In genomic region chr10:75853452-75853851, GRCm38 (mm10) we compare ENCODE assay signal across 8 mouse cellular contexts. TPM values are rescaled to one million over a fixed set of nuclear protein-coding genes. Genes with fewer than 3 reads are reported as not detected.
DNase-seq lines count a peak whose midpoint lies in the region; ATAC-seq and TF ChIP-seq lines count a peak whose summit lies in the region.

No protein-coding gene starts in this region.

- no peak for TF ChIP-seq POLR2A in kidney, adult 2 months (IDR thresholded peaks at IDR 0.05; ENCODE audit: low read depth, low read length)
- no peak for TF ChIP-seq POLR2A in limb, embryonic 14.5 days (IDR thresholded peaks at IDR 0.05; ENCODE audit: borderline replicate concordance, extremely low read depth, insufficient read depth, insufficient read length)

- ATAC-seq in common myeloid progenitor, adult 5-6 weeks (replicated peaks; ENCODE audit: low read depth, poor library complexity, severe bottlenecking): peak; percentile 76
- peak; percentile 42; the same call in 1 of the 2 replicates for ATAC-seq in limb, embryonic 14.5 days (ENCODE audit: low FRiP score, low read depth)
- peak; percentile 57 for ATAC-seq in midbrain, embryonic 15.5 days (replicated peaks)

- H3K4me3 ChIP-seq in kidney, adult 2 months (ENCODE audit: insufficient read depth, low read depth, low read length): no peak overlapping the region
- no peak overlapping the region for H3K4me3 ChIP-seq in limb, embryonic 14.5 days (replicated peaks; ENCODE audit: low read length)
- no peak overlapping the region for H3K4me3 ChIP-seq in midbrain, embryonic 15.5 days

- no peak overlapping the region for H3K4me2 ChIP-seq in limb, embryonic 14.5 days (replicated peaks; ENCODE audit: low read depth, low read length, severe bottlenecking)
- no peak overlapping the region for H3K4me2 ChIP-seq in midbrain, embryonic 15.5 days

- no peaks in the 10 kb centered on the region for H3K9me3 ChIP-seq in limb, embryonic 14.5 days (ENCODE audit: control insufficient read depth, low read length)
- H3K9me3 ChIP-seq in midbrain, embryonic 15.5 days: no peaks in the 10 kb centered on the region

- H3K27me3 ChIP-seq in kidney, adult 2 months (replicated peaks; ENCODE audit: control insufficient read depth, insufficient read depth, low read length): no peaks in the 10 kb centered on the region
- no peaks in the 10 kb centered on the region for H3K27me3 ChIP-seq in limb, embryonic 14.5 days (ENCODE audit: control insufficient read depth, insufficient read depth, low read length)
- no peaks in the 10 kb centered on the region for H3K27me3 ChIP-seq in midbrain, embryonic 15.5 days (replicated peaks)

- no peak overlapping the region for H3K9ac ChIP-seq in limb, embryonic 14.5 days (ENCODE audit: low read depth, low read length, severe bottlenecking)
- H3K9ac ChIP-seq in midbrain, embryonic 15.5 days: no peak overlapping the region

- no peaks in the 10 kb centered on the region for H3K36me3 ChIP-seq in kidney, adult 2 months (ENCODE audit: control insufficient read depth, insufficient read depth, low read length)
- H3K36me3 ChIP-seq in limb, embryonic 14.5 days (ENCODE audit: control insufficient read depth, insufficient read depth, low read length): peaks cover 19% of the 10 kb centered on the region
- H3K36me3 ChIP-seq in midbrain, embryonic 15.5 days (replicated peaks): no peaks in the 10 kb centered on the region

- WGBS in kidney, adult 2 months: 15% methylated on average over 10 of the region's 10 CpGs
- WGBS in limb, embryonic 14.5 days: 38% methylated on average over 10 of the region's 10 CpGs
- 21% methylated on average over 10 of the region's 10 CpGs for WGBS in midbrain, embryonic 15.5 days

- no peak overlapping the region for H3K27ac ChIP-seq in kidney, adult 2 months (ENCODE audit: insufficient read depth, low read depth, low read length)
- H3K27ac ChIP-seq in limb, embryonic 14.5 days (replicated peaks; ENCODE audit: low read depth, low read length): no peak overlapping the region
- no peak overlapping the region for H3K27ac ChIP-seq in midbrain, embryonic 15.5 days

- H3K4me1 ChIP-seq in kidney, adult 2 months (ENCODE audit: control insufficient read depth, insufficient read depth, low read length): no peaks in the 10 kb centered on the region; the same call in 1 of the 2 replicates
- H3K4me1 ChIP-seq in limb, embryonic 14.5 days (ENCODE audit: control insufficient read depth, insufficient read depth, low read length): peaks cover 14% of the 10 kb centered on the region
- peaks cover 20% of the 10 kb centered on the region for H3K4me1 ChIP-seq in midbrain, embryonic 15.5 days

- peak; percentile 52 for DNase-seq in ovary, adult 18-20 months (ENCODE audit: low spot score)
- no peak for DNase-seq in ovary, postnatal 10 days (ENCODE audit: low spot score)
- peak; percentile 78 for DNase-seq in gastrocnemius, postnatal 14 days
- peak; percentile 92 for DNase-seq in kidney, adult 2 months
- peak; percentile 80 for DNase-seq in limb, embryonic 14.5 days (ENCODE audit: low spot score)
- peak; percentile 69 to 81 for DNase-seq in spleen, postnatal 36 days (ENCODE audit: low spot score in 2 of 2)

- peak; percentile 70 for TF ChIP-seq CTCF in kidney, adult 2 months (conservative IDR thresholded peaks at IDR 0.05; ENCODE audit: insufficient read depth, insufficient read length, low read depth, low read length)

- intact Hi-C loops in gastrocnemius, postnatal 14 days (cut with DNase I; ENCODE audit: low total_unique reads): loop anchor here (5.0 kb wide), 1 partner anchor 111 kb away; no protein-coding TSS in a partner anchor

RNA-seq across cellular contexts. Expression of gene Mif, which starts 6.6 kb away (rescaled TPM):
- total RNA-seq in common myeloid progenitor, adult 5-6 weeks (2017): 521 and 525 TPM in 2 replicates
- 100 to 1,000 TPM; 155 to 170 TPM for total RNA-seq in gastrocnemius, postnatal 14 days (2021)
- polyA plus RNA-seq in kidney, adult 2 months (2012; rRNA removed): 3,280 and 4,796 TPM in 2 replicates
- 1,684 and 2,799 TPM in 2 replicates for polyA plus RNA-seq in limb, embryonic 14.5 days (2012; rRNA removed)
- polyA plus RNA-seq in limb, embryonic 14.5 days (2014; fragmentation: Nextera tagmentation; extraction: Ambion mirVana): 1,598 and 1,615 TPM in 2 replicates
- 1,455 and 1,508 TPM in 2 replicates for polyA plus RNA-seq in midbrain, embryonic 15.5 days (2015; fragmentation: Nextera tagmentation; extraction: Ambion mirVana)

RNA-seq across cellular contexts. Expression of gene Gstt2, which starts 16.2 kb away (rescaled TPM):
- 10.7 and 19.0 TPM in 2 replicates for total RNA-seq in common myeloid progenitor, adult 5-6 weeks (2017)
- total RNA-seq in gastrocnemius, postnatal 14 days (2021): 1 to 10 TPM; 5.6 to 6.9 TPM
- 1,054 and 1,473 TPM in 2 replicates for polyA plus RNA-seq in kidney, adult 2 months (2012; rRNA removed)
- 24.8 and 28.7 TPM in 2 replicates for polyA plus RNA-seq in limb, embryonic 14.5 days (2012; rRNA removed)
- polyA plus RNA-seq in limb, embryonic 14.5 days (2014; fragmentation: Nextera tagmentation; extraction: Ambion mirVana): 12.3 and 17.5 TPM in 2 replicates
- 7.4 and 7.5 TPM in 2 replicates for polyA plus RNA-seq in midbrain, embryonic 15.5 days (2015; fragmentation: Nextera tagmentation; extraction: Ambion mirVana)

RNA-seq across cellular contexts. Expression of gene Gstt4, which starts 31.1 kb away (rescaled TPM):
- total RNA-seq in common myeloid progenitor, adult 5-6 weeks (2017): not detected in 2 replicates
- not detected for total RNA-seq in gastrocnemius, postnatal 14 days (2021)
- 0.11 and 0.23 TPM in 2 replicates for polyA plus RNA-seq in kidney, adult 2 months (2012; rRNA removed)
- 0.08 TPM in 1 of 2 replicates, not detected in the other for polyA plus RNA-seq in limb, embryonic 14.5 days (2012; rRNA removed)
- not detected in 2 replicates for polyA plus RNA-seq in limb, embryonic 14.5 days (2014; fragmentation: Nextera tagmentation; extraction: Ambion mirVana)
- polyA plus RNA-seq in midbrain, embryonic 15.5 days (2015; fragmentation: Nextera tagmentation; extraction: Ambion mirVana): not detected in 2 replicates

RNA-seq across cellular contexts. Expression of gene Derl3, which starts 39.8 kb away (rescaled TPM):
- total RNA-seq in common myeloid progenitor, adult 5-6 weeks (2017): not detected in 2 replicates
- total RNA-seq in gastrocnemius, postnatal 14 days (2021): not detected
- polyA plus RNA-seq in kidney, adult 2 months (2012; rRNA removed): 5.0 and 6.4 TPM in 2 replicates
- 6.7 and 9.0 TPM in 2 replicates for polyA plus RNA-seq in limb, embryonic 14.5 days (2012; rRNA removed)
- polyA plus RNA-seq in limb, embryonic 14.5 days (2014; fragmentation: Nextera tagmentation; extraction: Ambion mirVana): 2.2 and 3.0 TPM in 2 replicates
- 2.1 and 2.8 TPM in 2 replicates for polyA plus RNA-seq in midbrain, embryonic 15.5 days (2015; fragmentation: Nextera tagmentation; extraction: Ambion mirVana)

RNA-seq across cellular contexts. Expression of gene Gstt1, which starts 55.1 kb away (rescaled TPM):
- 0.63 and 0.96 TPM in 2 replicates for total RNA-seq in common myeloid progenitor, adult 5-6 weeks (2017)
- 1 to 10 TPM; 7.0 to 8.2 TPM for total RNA-seq in gastrocnemius, postnatal 14 days (2021)
- polyA plus RNA-seq in kidney, adult 2 months (2012; rRNA removed): 492 and 514 TPM in 2 replicates
- 27.0 and 30.0 TPM in 2 replicates for polyA plus RNA-seq in limb, embryonic 14.5 days (2012; rRNA removed)
- 22.3 and 25.7 TPM in 2 replicates for polyA plus RNA-seq in limb, embryonic 14.5 days (2014; fragmentation: Nextera tagmentation; extraction: Ambion mirVana)
- 14.5 and 16.9 TPM in 2 replicates for polyA plus RNA-seq in midbrain, embryonic 15.5 days (2015; fragmentation: Nextera tagmentation; extraction: Ambion mirVana)

Comparison
In these comparisons a context has a peak if more than half of its experiments do, and no peak if none do; other contexts are left out.
1. RNA of gene Gstt2, which starts 16.2 kb away (polyA plus RNA-seq): 1,054 to 1,473 TPM in kidney, adult 2 months; 12.3 to 28.7 TPM in limb, embryonic 14.5 days and 7.4 to 7.5 TPM in midbrain, embryonic 15.5 days; every median in the first group is over 10 times any median in the second.
2. Peak in every context shown above with its lines, with median percentiles within 50 percentile points of each other: ATAC-seq.